Mouse (Mus musculus) MEL (cell line): ENCODE measurements around the gene Arpp19. TPM values are rescaled to one million over a fixed set of nuclear protein-coding genes. Genes with fewer than 3 reads are reported as not detected.

Experiments
- DNase-seq: peaks from one replicate; pipeline ENCODE4 v3.0.0; 2011; ENCODE audit warnings: low read depth, low spot score
- H3K27ac ChIP-seq: 2 replicates; pipeline ENCODE4 v1.5.1; 2012; ENCODE audit warnings: low read depth, mild to moderate bottlenecking, control low read depth, low read length, moderate library complexity; ENCODE audit not compliant: control insufficient read depth
- H3K27me3 ChIP-seq, 2 experiments: fragments of 150-350 bp in 1 of 2; sonication (generic) in 1 of 2; 2 replicates each; pipeline ENCODE4 v1.6.1; 2012; ENCODE audit warnings: low read length in 2 of 2, mild to moderate bottlenecking in 2 of 2, improper control_type of control experiment in 1 of 2, moderate library complexity in 1 of 2; ENCODE audit not compliant: insufficient read depth in 2 of 2, control insufficient read depth in 1 of 2
- H3K36me3 ChIP-seq, 2 experiments: 2 replicates each; pipeline ENCODE4 v1.6.1; 2012 to 2014; ENCODE audit warnings: low read length in 2 of 2, improper control_type of control experiment in 1 of 2, inconsistent platforms in 1 of 2, mild to moderate bottlenecking in 1 of 2; ENCODE audit not compliant: insufficient read depth in 2 of 2, control insufficient read depth in 1 of 2
- H3K4me1 ChIP-seq, 2 experiments: fragments of 150-350 bp in 1 of 2; sonication (generic) in 1 of 2; 2 replicates each; pipeline ENCODE4 v1.6.1; 2012; ENCODE audit warnings: low read length in 2 of 2, improper control_type of control experiment in 1 of 2, mild to moderate bottlenecking in 1 of 2; ENCODE audit not compliant: insufficient read depth in 2 of 2, control insufficient read depth in 1 of 2
- H3K4me3 ChIP-seq, 2 experiments: fragments of 150-350 bp in 1 of 2; sonication (generic) in 1 of 2; 2 replicates each; pipeline ENCODE4 v1.5.1; 2012; ENCODE audit warnings: low read depth in 2 of 2, low read length in 2 of 2, mild to moderate bottlenecking in 2 of 2, moderate library complexity in 2 of 2, control low read depth in 1 of 2, improper control_type of control experiment in 1 of 2; ENCODE audit not compliant: control insufficient read depth in 1 of 2, insufficient read depth in 1 of 2
- H3K79me2 ChIP-seq: 2 replicates; pipeline ENCODE4 v1.6.1; 2012; ENCODE audit warnings: mild to moderate bottlenecking, low read length, moderate library complexity; ENCODE audit not compliant: control insufficient read depth, poor library complexity, insufficient read depth
- H3K9ac ChIP-seq: 2 replicates; pipeline ENCODE4 v1.6.1; 2012; ENCODE audit warnings: low read depth, mild to moderate bottlenecking, control low read depth, low read length, moderate library complexity; ENCODE audit not compliant: control insufficient read depth, poor library complexity, severe bottlenecking
- H3K9me3 ChIP-seq: fragments of 150-350 bp; sonication (generic); replicated peaks from 2 replicates; pipeline ENCODE4 v1.6.1; 2012; ENCODE audit warnings: mild to moderate bottlenecking, low read length, improper control_type of control experiment, moderate library complexity; ENCODE audit not compliant: insufficient read depth
- BHLHE40 ChIP-seq: IDR thresholded peaks from 2 replicates; pipeline ENCODE4 v1.6.1; 2012; ENCODE audit warnings: low read depth, mild to moderate bottlenecking, inconsistent platforms, low read length, improper control_type of control experiment, borderline replicate concordance
- E2F4 ChIP-seq: IDR thresholded peaks from 2 replicates; pipeline ENCODE4 v1.6.1; 2011; ENCODE audit warnings: low read depth, low read length, improper control_type of control experiment, borderline replicate concordance
- EP300 ChIP-seq, 2 experiments: IDR thresholded peaks; 2 replicates each; pipeline ENCODE4 v1.6.1; 2011; ENCODE audit warnings: improper control_type of control experiment in 2 of 2, low read length in 2 of 2, low read depth in 1 of 2, mild to moderate bottlenecking in 1 of 2
- KAT2A ChIP-seq: conservative IDR thresholded peaks from 2 replicates; pipeline ENCODE4 v1.6.1; 2012; ENCODE audit warnings: low read depth, low read length, improper control_type of control experiment, inconsistent platforms
- MEF2A ChIP-seq: IDR thresholded peaks from 2 replicates; pipeline ENCODE4 v1.6.1; 2014; ENCODE audit warnings: low read depth, mild to moderate bottlenecking, inconsistent platforms, low read length, improper control_type of control experiment; ENCODE audit not compliant: poor library complexity, insufficient replicate concordance, severe bottlenecking; ENCODE audit errors: extremely low read depth
- MYC ChIP-seq: IDR thresholded peaks from 2 replicates; pipeline ENCODE4 v1.6.1; 2011; ENCODE audit warnings: low read depth, mild to moderate bottlenecking, low read length, improper control_type of control experiment, moderate library complexity
- POLR2A ChIP-seq, 2 experiments: IDR thresholded peaks; 2 replicates each; pipeline ENCODE4 v1.6.1; 2011 to 2012; ENCODE audit warnings: low read length in 2 of 2, mild to moderate bottlenecking in 2 of 2, control low read depth in 1 of 2, improper control_type of control experiment in 1 of 2, low read depth in 1 of 2, moderate library complexity in 1 of 2; ENCODE audit not compliant: control insufficient read depth in 1 of 2, insufficient read depth in 1 of 2, poor library complexity in 1 of 2
- SIN3A ChIP-seq: IDR thresholded peaks from 2 replicates; pipeline ENCODE4 v1.6.1; 2012; ENCODE audit warnings: low read length, improper control_type of control experiment, inconsistent platforms
- SMC3 ChIP-seq: IDR thresholded peaks from 2 replicates; pipeline ENCODE4 v1.6.1; 2011; ENCODE audit warnings: low read depth, low read length, improper control_type of control experiment
- TBP ChIP-seq: IDR thresholded peaks from 2 replicates; pipeline ENCODE4 v1.8.0; 2011; ENCODE audit warnings: low read depth, low read length, improper control_type of control experiment
- TCF12 ChIP-seq: IDR thresholded peaks from 2 replicates; pipeline ENCODE4 v1.6.1; 2014; ENCODE audit warnings: low read depth, mild to moderate bottlenecking, inconsistent platforms, low read length, improper control_type of control experiment, moderate library complexity
- UBTF ChIP-seq: IDR thresholded peaks from 2 replicates; pipeline ENCODE4 v1.6.1; 2012; ENCODE audit warnings: low read depth, mild to moderate bottlenecking, inconsistent platforms, low read length, improper control_type of control experiment, moderate library complexity, borderline replicate concordance; ENCODE audit not compliant: insufficient read depth
- USF1 ChIP-seq: IDR thresholded peaks from 2 replicates; pipeline ENCODE4 v1.6.1; 2014; ENCODE audit warnings: low read depth, mild to moderate bottlenecking, inconsistent platforms, low read length, improper control_type of control experiment, moderate library complexity
- ZMIZ1 ChIP-seq: IDR thresholded peaks from 2 replicates; pipeline ENCODE4 v1.6.1; 2012; ENCODE audit warnings: low read depth, mild to moderate bottlenecking, inconsistent platforms, low read length, improper control_type of control experiment, moderate library complexity
- polyA plus RNA-seq, 2 experiments: library from polyadenylated mRNA; stranded (reverse) in 1 of 2; unstranded in 1 of 2; fragments of >175 nt in 1 of 2; fragments of >200 nt in 1 of 2; gene quantifications; 2 replicates each; pipeline versions ENCODE4 v1.2.1 to v1.2.4; 2012; ENCODE audit warnings: low replicate concordance in 2 of 2, low read depth in 1 of 2; ENCODE audit not compliant: insufficient read length in 2 of 2, insufficient read depth in 1 of 2, missing spikeins in 1 of 2
- total RNA-seq: library from RNA; depleted of rRNA; stranded (reverse); fragments of 300-350 nt; gene quantifications from 2 replicates; pipeline ENCODE4 v1.2.3, GENCODE M21; 2012

The Arpp19 gene
- total and polyA plus RNA-seq, 3 experiments = 230 to 237 TPM; not detected in 1

- no peaks in the 10 kb centered on the region for H3K9me3 ChIP-seq
- H3K27me3 ChIP-seq = no peaks in the 10 kb centered on the region
- peak; percentile 88 for DNase-seq
- peak overlapping the region; percentile 88 to 96 for H3K4me3 ChIP-seq
- H3K79me2 ChIP-seq = peaks cover 8% of the 10 kb centered on the region
- peaks cover 0 to 18% of the 10 kb centered on the region in 2 experiments; a peak in 2 of 4 replicates for H3K36me3 ChIP-seq
- H3K9ac ChIP-seq = peak overlapping the region; percentile 76
- peak overlapping the region; percentile 61 for H3K27ac ChIP-seq
- peaks cover 3 to 15% of the 10 kb centered on the region in 2 experiments for H3K4me1 ChIP-seq
- TF ChIP-seq TBP = peak; percentile 59
- TF ChIP-seq EP300 (IDR thresholded peaks at IDR 0.05; ENCODE audit: low read depth in 1 of 2, low read length in 2 of 2) = peak in 1 of 2 experiments; percentile 38; a peak in 2 of 4 replicates
- peak in 1 of 2 experiments; percentile 46; a peak in 1 of 4 replicates for TF ChIP-seq POLR2A (IDR thresholded peaks at IDR 0.05; ENCODE audit: control insufficient read depth in 1 of 2, insufficient read depth in 1 of 2, low read depth in 1 of 2, low read length in 2 of 2, poor library complexity in 1 of 2)
- TF ChIP-seq TCF12 = 0 out of 2 replicates have a peak, but pooled peaks have one; percentile 17
- TF ChIP-seq UBTF = no peak
- TF ChIP-seq SMC3 = no peak
- TF ChIP-seq MYC = peak; percentile 39; the same call in 1 of the 2 replicates
- TF ChIP-seq SIN3A = peak; percentile 40; the same call in 1 of the 2 replicates
These were observed 34.3 kb downstream of the Arpp19 start for GRCm38 (mm10) chr9:75071706-75072192.

GRCm38 (mm10) chr9:75072361-75072760 is 34.9 kb downstream of the Arpp19 start:
- peaks cover 12% of the 10 kb centered on the region for H3K79me2 ChIP-seq
- H3K9me3 ChIP-seq = no peaks in the 10 kb centered on the region
- H3K27ac ChIP-seq = no peak overlapping the region
- H3K27me3 ChIP-seq = no peaks in the 10 kb centered on the region
- peaks cover 3 to 15% of the 10 kb centered on the region in 2 experiments for H3K4me1 ChIP-seq
- DNase-seq = no peak
- peak overlapping the region; percentile 76; the same call in 1 of the 2 replicates for H3K9ac ChIP-seq
- peak overlapping the region; percentile 88 to 96; a peak in 3 of 4 replicates for H3K4me3 ChIP-seq
- no peak for TF ChIP-seq MEF2A
- no peak for TF ChIP-seq POLR2A (IDR thresholded peaks at IDR 0.05; ENCODE audit: control insufficient read depth in 1 of 2, insufficient read depth in 1 of 2, low read depth in 1 of 2, low read length in 2 of 2, poor library complexity in 1 of 2)
- peak; percentile 36; the same call in 1 of the 2 replicates for TF ChIP-seq USF1
- TF ChIP-seq MYC = no peak
- no peak for TF ChIP-seq ZMIZ1
- no peak for TF ChIP-seq E2F4
- TF ChIP-seq BHLHE40 = no peak
- no peak for TF ChIP-seq KAT2A
- TF ChIP-seq SMC3 = no peak
- peaks cover 0 to 18% of the 10 kb centered on the region in 2 experiments; a peak in 2 of 4 replicates for H3K36me3 ChIP-seq
